Mouse (Mus musculus) ES-E14 (cell line): ENCODE results near the gene Snta1.

Source experiments
- CHD2 ChIP-seq: IDR thresholded peaks from 2 replicates; pipeline ENCODE4 v1.6.1; 2014; ENCODE audit warnings: mild to moderate bottlenecking, low read depth, low read length, inconsistent platforms
- MAFK ChIP-seq: IDR thresholded peaks from 2 replicates; pipeline ENCODE4 v1.6.1; 2014; ENCODE audit warnings: mild to moderate bottlenecking, low read depth, low read length, inconsistent platforms; ENCODE audit not compliant: insufficient read depth
- ZC3H11A ChIP-seq: IDR thresholded peaks from 2 replicates; pipeline ENCODE4 v1.6.1; 2012; ENCODE audit warnings: low read depth, mild to moderate bottlenecking, inconsistent platforms, low read length, borderline replicate concordance
- ZNF384 ChIP-seq: IDR thresholded peaks from 2 replicates; pipeline ENCODE4 v1.6.1; 2012; ENCODE audit warnings: low read depth, low read length, inconsistent platforms

- no peak for TF ChIP-seq MAFK
- no peak for TF ChIP-seq ZC3H11A
- TF ChIP-seq ZNF384, result no peak
- no peak for TF ChIP-seq CHD2
Measured at GRCm38 (mm10) chr2:154372842-154373500, 34.9 kb downstream of the Snta1 start, which contains the start of gene Cdk5rap1.
